24 mouse cellular contexts compared by ENCODE assay signal in the genomic region with DNA sequence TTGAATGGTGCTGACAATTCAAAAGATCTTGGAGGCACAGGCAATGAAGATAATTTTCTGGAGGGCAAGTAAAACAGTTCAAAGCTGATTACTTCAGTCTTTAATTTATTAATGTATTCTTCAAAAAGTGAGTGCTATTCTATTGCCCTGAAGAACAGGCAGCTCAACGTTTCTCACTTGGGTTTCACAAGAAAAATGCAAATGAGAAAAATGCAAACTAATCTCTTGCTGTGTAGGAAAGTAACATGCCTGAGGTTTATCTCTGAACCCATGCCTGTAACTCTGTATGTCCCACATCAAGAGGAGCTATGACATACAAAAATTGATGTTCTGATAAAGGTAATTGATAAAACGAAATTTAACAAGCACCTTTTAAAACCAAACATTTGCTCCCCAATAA.
DNase-seq lines count a peak whose midpoint lies in the region; ATAC-seq and TF ChIP-seq lines count a peak whose summit lies in the region.
"Had no signal": no experiment of that assay in that cellular context is flagged by ENCODE, and none has a peak within 500 bp of the region (broad histone marks: within the 10 kb centered on the region; RNA-seq: fewer than 3 reads in every experiment).

No protein-coding gene starts in this region.

- H3K27ac ChIP-seq in forebrain, embryonic 16.5 days (ENCODE audit: low read length), result no peak overlapping the region
- H3K27ac ChIP-seq in forebrain, embryonic 10.5 days, result no peak overlapping the region
- H3K27ac ChIP-seq in midbrain, embryonic 14.5 days (replicated peaks; ENCODE audit: low read depth, low read length), result no peak overlapping the region
- no peak overlapping the region for H3K27ac ChIP-seq in midbrain, embryonic 11.5 days (ENCODE audit: low read depth, low read length)
- H3K27ac ChIP-seq: embryonic facial prominence, embryonic 12.5 days; embryonic facial prominence, embryonic 15.5 days; heart, adult 2 months; heart, embryonic 10.5 days; heart, embryonic 13.5 days; hindbrain, embryonic 12.5 days; hindbrain, embryonic 15.5 days had no signal

- no peaks in the 10 kb centered on the region for H3K36me3 ChIP-seq in forebrain, embryonic 16.5 days (ENCODE audit: control insufficient read depth, insufficient read depth)
- no peaks in the 10 kb centered on the region for H3K36me3 ChIP-seq in forebrain, embryonic 10.5 days (replicated peaks)
- no peaks in the 10 kb centered on the region for H3K36me3 ChIP-seq in midbrain, embryonic 14.5 days (ENCODE audit: control insufficient read depth, insufficient read depth, low read length)
- H3K36me3 ChIP-seq in midbrain, embryonic 11.5 days (ENCODE audit: control insufficient read depth, insufficient read depth, low read length), result no peaks in the 10 kb centered on the region
- H3K36me3 ChIP-seq: embryonic facial prominence, embryonic 12.5 days; embryonic facial prominence, embryonic 15.5 days; heart, embryonic 10.5 days; heart, embryonic 13.5 days; hindbrain, embryonic 12.5 days; hindbrain, embryonic 15.5 days had no signal

- H3K4me3 ChIP-seq in forebrain, embryonic 16.5 days (replicated peaks; ENCODE audit: low read length), result no peak overlapping the region
- H3K4me3 ChIP-seq in forebrain, embryonic 10.5 days, result no peak overlapping the region
- no peak overlapping the region for H3K4me3 ChIP-seq in midbrain, embryonic 14.5 days (replicated peaks; ENCODE audit: low read depth, low read length)
- H3K4me3 ChIP-seq in midbrain, embryonic 11.5 days (ENCODE audit: low read depth, low read length), result no peak overlapping the region
- H3K4me3 ChIP-seq: embryonic facial prominence, embryonic 12.5 days; embryonic facial prominence, embryonic 15.5 days; heart, adult 2 months; heart, embryonic 10.5 days; heart, embryonic 13.5 days; hindbrain, embryonic 12.5 days; hindbrain, embryonic 15.5 days had no signal

- no peaks in the 10 kb centered on the region for H3K27me3 ChIP-seq in forebrain, embryonic 16.5 days (replicated peaks; ENCODE audit: control insufficient read depth, insufficient read depth, low read length)
- no peaks in the 10 kb centered on the region for H3K27me3 ChIP-seq in forebrain, embryonic 10.5 days (ENCODE audit: poor library complexity, severe bottlenecking)
- no peaks in the 10 kb centered on the region for H3K27me3 ChIP-seq in midbrain, embryonic 14.5 days (ENCODE audit: control insufficient read depth, insufficient read depth, low read length)
- no peaks in the 10 kb centered on the region for H3K27me3 ChIP-seq in midbrain, embryonic 11.5 days (ENCODE audit: control insufficient read depth, insufficient read depth, low read length)
- H3K27me3 ChIP-seq: embryonic facial prominence, embryonic 12.5 days; embryonic facial prominence, embryonic 15.5 days; heart, embryonic 13.5 days; hindbrain, embryonic 12.5 days; hindbrain, embryonic 15.5 days had no signal

- no peak for DNase-seq in forebrain, embryonic 10.5 days (ENCODE audit: extremely low spot score, low spot score)
- DNase-seq in midbrain, embryonic 14.5 days, result peak; percentile 47
- DNase-seq in midbrain, embryonic 11.5 days (ENCODE audit: low spot score, missing footprints), result no peak
- peak; percentile 59 for DNase-seq in brain, embryonic 14.5 days (ENCODE audit: low read depth)
- DNase-seq in adrenal gland, postnatal 36 days, result no peak
- DNase-seq: adrenal gland, adult 8-10 months; adrenal gland, postnatal 25 days; cerebellum, adult 11 months; cerebellum, adult 2 months; cerebellum, adult 9-11 months; cerebellum, postnatal 25 days; gastrocnemius, postnatal 10 days; gastrocnemius, postnatal 36 days; heart, adult 2 months had no signal

- whole genome bisulfite sequencing in forebrain, embryonic 16.5 days, result 42% methylated on average over 2 of the region's 2 CpGs
- 69% methylated on average over 2 of the region's 2 CpGs for WGBS in forebrain, embryonic 10.5 days
- 33% methylated on average over 2 of the region's 2 CpGs for WGBS in midbrain, embryonic 14.5 days
- 50% methylated on average over 2 of the region's 2 CpGs for WGBS in midbrain, embryonic 11.5 days

- ATAC-seq in forebrain, embryonic 16.5 days, result peak; percentile 62; the same call in 1 of the 2 replicates
- ATAC-seq in midbrain, embryonic 14.5 days (ENCODE audit: low FRiP score, low TSS enrichment), result no peak
- ATAC-seq in midbrain, embryonic 11.5 days (ENCODE audit: low FRiP score), result no peak
- ATAC-seq: activated CD4-positive, CD25-positive, alpha-beta regulatory T cell, adult 4 months; CD4-positive, CD25-positive, alpha-beta regulatory T cell, adult 4 months; intestine, postnatal 0 days had no signal

- TF ChIP-seq POLR2A in brain, embryonic 14.5 days (IDR thresholded peaks at IDR 0.05; ENCODE audit: borderline replicate concordance, extremely low read depth, insufficient read depth, insufficient read length, poor library complexity, severe bottlenecking), result no peak

- TF ChIP-seq CTCF in brain, embryonic 14.5 days (IDR thresholded peaks at IDR 0.05; ENCODE audit: borderline replicate concordance, extremely low read depth, insufficient read depth, insufficient read length), result no peak

- H3K9ac ChIP-seq in forebrain, embryonic 16.5 days (replicated peaks; ENCODE audit: low read depth, low read length), result no peak overlapping the region
- H3K9ac ChIP-seq in midbrain, embryonic 14.5 days (replicated peaks; ENCODE audit: low read length), result no peak overlapping the region
- H3K9ac ChIP-seq in midbrain, embryonic 11.5 days (ENCODE audit: low read length), result no peak overlapping the region
- H3K9ac ChIP-seq: embryonic facial prominence, embryonic 12.5 days; embryonic facial prominence, embryonic 15.5 days; heart, embryonic 13.5 days; hindbrain, embryonic 12.5 days; hindbrain, embryonic 15.5 days had no signal

- H3K4me1 ChIP-seq in forebrain, embryonic 16.5 days (replicated peaks; ENCODE audit: control insufficient read depth, insufficient read depth, low read length), result no peaks in the 10 kb centered on the region
- no peaks in the 10 kb centered on the region for H3K4me1 ChIP-seq in forebrain, embryonic 10.5 days
- H3K4me1 ChIP-seq in midbrain, embryonic 14.5 days (ENCODE audit: control insufficient read depth, insufficient read depth, low read length), result no peaks in the 10 kb centered on the region
- H3K4me1 ChIP-seq in midbrain, embryonic 11.5 days (ENCODE audit: control insufficient read depth, insufficient read depth, low read length), result no peaks in the 10 kb centered on the region
- H3K4me1 ChIP-seq: embryonic facial prominence, embryonic 12.5 days; embryonic facial prominence, embryonic 15.5 days; heart, embryonic 10.5 days; heart, embryonic 13.5 days; hindbrain, embryonic 12.5 days; hindbrain, embryonic 15.5 days had no signal

- H3K4me2 ChIP-seq in forebrain, embryonic 16.5 days (ENCODE audit: low read length), result no peak overlapping the region
- no peak overlapping the region for H3K4me2 ChIP-seq in midbrain, embryonic 14.5 days (ENCODE audit: low read length)
- no peak overlapping the region for H3K4me2 ChIP-seq in midbrain, embryonic 11.5 days
- H3K4me2 ChIP-seq: embryonic facial prominence, embryonic 12.5 days; embryonic facial prominence, embryonic 15.5 days; heart, embryonic 13.5 days; hindbrain, embryonic 12.5 days; hindbrain, embryonic 15.5 days had no signal

- no peaks in the 10 kb centered on the region for H3K9me3 ChIP-seq in forebrain, embryonic 16.5 days (ENCODE audit: control insufficient read depth, low read length)
- no peaks in the 10 kb centered on the region for H3K9me3 ChIP-seq in forebrain, embryonic 10.5 days
- no peaks in the 10 kb centered on the region for H3K9me3 ChIP-seq in midbrain, embryonic 14.5 days (ENCODE audit: control insufficient read depth, low read length)
- H3K9me3 ChIP-seq in midbrain, embryonic 11.5 days (ENCODE audit: control insufficient read depth, low read length), result no peaks in the 10 kb centered on the region
- H3K9me3 ChIP-seq: embryonic facial prominence, embryonic 12.5 days; embryonic facial prominence, embryonic 15.5 days; heart, embryonic 10.5 days; heart, embryonic 13.5 days; hindbrain, embryonic 12.5 days; hindbrain, embryonic 15.5 days had no signal

Comparison
In these comparisons a context has a peak if more than half of its experiments do, and no peak if none do; other contexts are left out.
1. DNase-seq: peak in midbrain, embryonic 14.5 days (single experiment) and brain, embryonic 14.5 days (single experiment); none in forebrain, embryonic 10.5 days (single experiment), midbrain, embryonic 11.5 days (single experiment) and adrenal gland, postnatal 36 days (0 of 2).